Mouse (Mus musculus) heart, embryonic 16.5 days (tissue): ENCODE measurements around the gene Dap. TPM values are rescaled to one million over a fixed set of nuclear protein-coding genes. Genes with fewer than 3 reads are reported as not detected.

Source experiments
- ATAC-seq: fragments of 200-750 bp; cut with Nextera tagmentation; replicated peaks from 2 replicates; pipeline ENCODE4 v1.8.0; 2017; ENCODE audit warnings: moderate number of reproducible peaks; ENCODE audit not compliant: insufficient read depth, low FRiP score; ENCODE audit errors: extremely low read depth
- H3K27ac ChIP-seq: fragments of 300-500 bp; sonication (generic); 2 replicates; pipeline ENCODE4 v1.5.1; 2014; ENCODE audit warnings: mild to moderate bottlenecking, low read length, control low read depth, moderate library complexity
- H3K27me3 ChIP-seq: fragments of 300-500 bp; sonication (generic); 2 replicates; pipeline ENCODE4 v1.6.1; 2014; ENCODE audit warnings: low read length, mixed read lengths; ENCODE audit not compliant: control insufficient read depth, insufficient read depth
- H3K36me3 ChIP-seq: fragments of 300-500 bp; sonication (generic); 2 replicates; pipeline ENCODE4 v1.6.1; 2014; ENCODE audit not compliant: control insufficient read depth, insufficient read depth
- H3K4me1 ChIP-seq: fragments of 300-500 bp; sonication (generic); 2 replicates; pipeline ENCODE4 v1.6.1; 2014; ENCODE audit warnings: low read length, mixed read lengths; ENCODE audit not compliant: control insufficient read depth, insufficient read depth
- H3K4me2 ChIP-seq: fragments of 300-500 bp; sonication (generic); 2 replicates; pipeline ENCODE4 v1.6.1; 2014; ENCODE audit warnings: low read depth, mild to moderate bottlenecking, control low read depth, low read length
- H3K4me3 ChIP-seq: fragments of 300-500 bp; sonication (generic); 2 replicates; pipeline ENCODE4 v1.5.1; 2014; ENCODE audit warnings: mild to moderate bottlenecking, control low read depth, low read length
- H3K9ac ChIP-seq: fragments of 300-500 bp; sonication (generic); 2 replicates; pipeline ENCODE4 v1.6.1; 2014; ENCODE audit warnings: low read length, control low read depth
- H3K9me3 ChIP-seq: fragments of 300-500 bp; sonication (generic); replicated peaks from 2 replicates; pipeline ENCODE4 v1.6.1; 2016; ENCODE audit warnings: low read length; ENCODE audit not compliant: control insufficient read depth
- WGBS: fragments of 180-500 bp; shearing (Covaris S2); extraction: QIAGEN DNeasy Blood & Tissue Kit; methylation state at CpG from one replicate; pipeline ENCODE4 v1.1.7; 2014; 5-methylcytosine and 5-hydroxymethylcytosine counted together
- polyA plus RNA-seq: library from polyadenylated mRNA; unstranded; fragments of >200 nt; fragmentation: Nextera tagmentation; extraction: Ambion mirVana; gene quantifications from 2 replicates; pipeline ENCODE4 v1.2.1, GENCODE M21; 2015

Gene Dap
- polyA plus RNA-seq, 1 experiment from 2014 or later = 41.7 TPM

GRCm38 (mm10) chr15:31312001-31312400 is 87.9 kb downstream of the Dap start:
- no peak overlapping the region for H3K27ac ChIP-seq
- no peak overlapping the region for H3K4me3 ChIP-seq
- H3K9ac ChIP-seq = no peak overlapping the region
- H3K27me3 ChIP-seq = no peaks in the 10 kb centered on the region
- no peak overlapping the region for H3K4me2 ChIP-seq
- 70% methylated on average over 2 of the region's 2 CpGs for WGBS
- 0 out of 2 replicates have a peak, but pooled peaks cover 2% of the 10 kb centered on the region for H3K4me1 ChIP-seq
- no peaks in the 10 kb centered on the region for H3K9me3 ChIP-seq
- no peaks in the 10 kb centered on the region for H3K36me3 ChIP-seq
- no peak for ATAC-seq

GRCm38 (mm10) chr15:31315630-31316231 is 91.6 kb downstream of the Dap start:
- no peaks in the 10 kb centered on the region; the same call in 1 of the 2 replicates for H3K9me3 ChIP-seq
- H3K4me1 ChIP-seq = 0 out of 2 replicates have a peak, but pooled peaks cover 2% of the 10 kb centered on the region
- WGBS = 8% methylated on average over 5 of the region's 5 CpGs
- H3K4me2 ChIP-seq = no peak overlapping the region
- H3K36me3 ChIP-seq = no peaks in the 10 kb centered on the region
- H3K4me3 ChIP-seq = no peak overlapping the region
- ATAC-seq = peak; percentile 76
- no peaks in the 10 kb centered on the region for H3K27me3 ChIP-seq
- no peak overlapping the region for H3K9ac ChIP-seq
- no peak overlapping the region for H3K27ac ChIP-seq

- Histone ChIP-seq H3K9ac (no peak overlapping the region), H3K4me3 (no peak overlapping the region), H3K4me1 (0 out of 2 replicates have a peak, but pooled peaks cover 2% of the 10 kb centered on the region), H3K27ac (no peak overlapping the region), H3K36me3 (no peaks in the 10 kb centered on the region), H3K27me3 (no peaks in the 10 kb centered on the region), H3K4me2 (no peak overlapping the region), H3K9me3 (no peaks in the 10 kb centered on the region; the same call in 1 of the 2 replicates)
- 85% methylated on average over 3 of the region's 3 CpGs for WGBS
- no peak for ATAC-seq
Measured at GRCm38 (mm10) chr15:31317056-31317805, 93.1 kb downstream of the Dap start.

- Histone ChIP-seq H3K27ac (no peak overlapping the region), H3K9me3 (no peaks in the 10 kb centered on the region; the same call in 1 of the 2 replicates), H3K27me3 (no peaks in the 10 kb centered on the region), H3K4me1 (0 out of 2 replicates have a peak, but pooled peaks cover 2% of the 10 kb centered on the region), H3K4me2 (no peak overlapping the region), H3K4me3 (no peak overlapping the region), H3K36me3 (no peaks in the 10 kb centered on the region), H3K9ac (no peak overlapping the region)
- WGBS = 57% methylated on average over 6 of the region's 6 CpGs
- no peak for ATAC-seq
Measured at GRCm38 (mm10) chr15:31318158-31318955, 94.2 kb downstream of the Dap start.

GRCm38 (mm10) chr15:31319046-31319445 is 94.9 kb downstream of the Dap start:
- no peak overlapping the region for H3K27ac ChIP-seq
- no peaks in the 10 kb centered on the region; the same call in 1 of the 2 replicates for H3K9me3 ChIP-seq
- H3K36me3 ChIP-seq = no peaks in the 10 kb centered on the region
- H3K9ac ChIP-seq = no peak overlapping the region
- WGBS = 74% methylated on average over 4 of the region's 4 CpGs
- H3K27me3 ChIP-seq = no peaks in the 10 kb centered on the region
- H3K4me3 ChIP-seq = no peak overlapping the region
- 0 out of 2 replicates have a peak, but pooled peaks cover 2% of the 10 kb centered on the region for H3K4me1 ChIP-seq
- H3K4me2 ChIP-seq = no peak overlapping the region
- ATAC-seq = no peak

- no peaks in the 10 kb centered on the region for H3K36me3 ChIP-seq
- H3K9ac ChIP-seq = no peak overlapping the region
- no peaks in the 10 kb centered on the region for H3K27me3 ChIP-seq
- H3K4me3 ChIP-seq = no peak overlapping the region
- H3K9me3 ChIP-seq = no peaks in the 10 kb centered on the region; the same call in 1 of the 2 replicates
- no peak for ATAC-seq
- 72% methylated on average over 12 of the region's 12 CpGs for WGBS
- H3K4me1 ChIP-seq = 0 out of 2 replicates have a peak, but pooled peaks cover 1% of the 10 kb centered on the region
- no peak overlapping the region for H3K4me2 ChIP-seq
- H3K27ac ChIP-seq = no peak overlapping the region
Measured at GRCm38 (mm10) chr15:31320598-31321377, 96.7 kb downstream of the Dap start.

- 77% methylated on average over 4 of the region's 4 CpGs for WGBS
- Histone ChIP-seq H3K27me3 (no peaks in the 10 kb centered on the region), H3K36me3 (no peaks in the 10 kb centered on the region), H3K9ac (no peak overlapping the region), H3K9me3 (no peaks in the 10 kb centered on the region), H3K4me2 (no peak overlapping the region), H3K4me1 (no peaks in the 10 kb centered on the region), H3K27ac (no peak overlapping the region), H3K4me3 (no peak overlapping the region)
- no peak for ATAC-seq
Measured at GRCm38 (mm10) chr15:31323684-31324083, 99.6 kb downstream of the Dap start.
